Mouse (Mus musculus) bone marrow macrophage, adult 2 months (primary cell): Measurements from ENCODE around the gene Hmbs.

Source experiments
- CTCF ChIP-seq: IDR thresholded peaks from 2 replicates; pipeline ENCODE4 v1.5.1; 2012; ENCODE audit warnings: low read depth, mild to moderate bottlenecking, low read length, moderate library complexity
- POLR2A ChIP-seq: IDR thresholded peaks from 2 replicates; pipeline ENCODE4 v1.6.1; 2012; ENCODE audit warnings: mild to moderate bottlenecking, low read depth, low read length, borderline replicate concordance

- no peak for TF ChIP-seq POLR2A
- no peak for TF ChIP-seq CTCF
Observed at GRCm38 (mm10) chr9:44306532-44306931, 37.5 kb downstream of the Hmbs start.
